Mouse (Mus musculus): ENCODE measurements at regions not wholly inside any gene's neighbourhood (a gene's known extent, or its start where the extent isn't known, plus 50 kb on each side); places are given as distances from the start of the nearest gene placed in this dataset.

GRCm38 (mm10) chr1:163650577-163651180 is 74.4 kb downstream of the Mettl11b start:
- no peak overlapping the region for H3K4me2 ChIP-seq (replicated peaks; ENCODE audit: low read depth)
- H3K27me3 ChIP-seq (ENCODE audit: control insufficient read depth, insufficient read depth, low read length) = no peaks in the 10 kb centered on the region
- H3K27ac ChIP-seq (replicated peaks) = no peak overlapping the region
- no peak overlapping the region for H3K9ac ChIP-seq (ENCODE audit: low read length)
- H3K9me3 ChIP-seq (ENCODE audit: control insufficient read depth, low read length) = no peaks in the 10 kb centered on the region
- TF ChIP-seq EP300 (optimal IDR thresholded peaks at IDR 0.05) = no peak
- TF ChIP-seq CTCF (IDR thresholded peaks at IDR 0.05; ENCODE audit: low read depth) = no peak
- ATAC-seq (ENCODE audit: low FRiP score, low TSS enrichment) (no peak), DNase-seq (ENCODE audit: low spot score) (no peak)
- 69% methylated on average over 5 of the region's 5 CpGs for WGBS
- no peaks in the 10 kb centered on the region for H3K36me3 ChIP-seq (ENCODE audit: control insufficient read depth, insufficient read depth, low read length)
- no peaks in the 10 kb centered on the region for H3K4me1 ChIP-seq (replicated peaks; ENCODE audit: control insufficient read depth, insufficient read depth)
- no peak overlapping the region for H3K4me3 ChIP-seq (ENCODE audit: low read depth, low read length)

GRCm38 (mm10) chr1:163642091-163642490 is 82.9 kb downstream of the Mettl11b start:
- no peak for TF ChIP-seq EP300 (optimal IDR thresholded peaks at IDR 0.05)
- no peak for TF ChIP-seq CTCF (IDR thresholded peaks at IDR 0.05; ENCODE audit: low read depth)
- Histone ChIP-seq H3K36me3 (ENCODE audit: control insufficient read depth, insufficient read depth, low read length) (no peaks in the 10 kb centered on the region), H3K4me1 (replicated peaks; ENCODE audit: control insufficient read depth, insufficient read depth) (no peaks in the 10 kb centered on the region), H3K4me2 (replicated peaks; ENCODE audit: low read depth) (no peak overlapping the region), H3K9me3 (ENCODE audit: control insufficient read depth, low read length) (no peaks in the 10 kb centered on the region), H3K27ac (replicated peaks) (no peak overlapping the region), H3K4me3 (ENCODE audit: low read depth, low read length) (no peak overlapping the region), H3K27me3 (ENCODE audit: control insufficient read depth, insufficient read depth, low read length) (no peaks in the 10 kb centered on the region), H3K9ac (ENCODE audit: low read length) (no peak overlapping the region)
- DNase-seq (ENCODE audit: low spot score) = no peak
- no peak for ATAC-seq (ENCODE audit: low FRiP score, low TSS enrichment)
- 78% methylated on average over 1 of the region's 1 CpGs for WGBS

DNA sequence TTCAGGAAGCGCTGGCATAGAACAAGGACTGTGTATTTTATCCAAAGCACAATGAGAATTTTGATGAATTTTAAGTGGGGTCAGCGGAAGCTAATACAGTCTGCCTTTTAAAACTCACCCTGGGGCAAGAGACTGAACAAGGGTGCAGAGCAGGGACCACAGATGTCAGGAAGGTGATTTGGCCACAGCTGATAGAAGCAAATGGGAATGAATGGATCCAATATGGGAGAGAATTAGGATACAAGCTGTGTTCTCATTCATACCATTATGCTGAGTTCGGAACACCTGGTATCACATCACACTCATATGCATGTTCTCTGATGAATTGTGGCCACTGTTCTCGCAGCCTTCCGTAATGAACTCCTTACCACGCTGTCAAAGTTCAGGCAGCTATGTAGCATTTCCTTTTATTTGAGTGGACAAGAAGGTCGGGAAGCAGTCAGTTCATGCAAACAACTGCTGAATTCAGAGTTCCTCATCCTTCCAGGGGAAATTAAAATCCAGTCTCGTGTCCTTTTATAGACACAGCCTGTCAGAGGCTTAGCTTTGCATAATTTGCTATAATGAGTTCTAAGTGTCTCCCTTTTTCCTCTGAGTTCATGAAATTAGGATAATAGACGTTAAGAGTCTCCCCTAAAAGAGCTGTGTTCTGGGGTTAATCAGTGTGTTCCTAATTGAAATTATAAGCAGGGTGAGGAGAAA is 84.4 kb downstream of the Mettl11b start:
- TF ChIP-seq EP300 (optimal IDR thresholded peaks at IDR 0.05) (no peak), CTCF (IDR thresholded peaks at IDR 0.05; ENCODE audit: low read depth) (no peak)
- no peaks in the 10 kb centered on the region for H3K4me1 ChIP-seq (replicated peaks; ENCODE audit: control insufficient read depth, insufficient read depth)
- H3K9me3 ChIP-seq (ENCODE audit: control insufficient read depth, low read length) = no peaks in the 10 kb centered on the region
- H3K4me3 ChIP-seq (ENCODE audit: low read depth, low read length) = no peak overlapping the region
- 59% methylated on average over 9 of the region's 9 CpGs for WGBS
- no peaks in the 10 kb centered on the region for H3K36me3 ChIP-seq (ENCODE audit: control insufficient read depth, insufficient read depth, low read length)
- DNase-seq (ENCODE audit: low spot score) (no peak), ATAC-seq (ENCODE audit: low FRiP score, low TSS enrichment) (no peak)
- no peak overlapping the region for H3K27ac ChIP-seq (replicated peaks)
- no peak overlapping the region for H3K9ac ChIP-seq (ENCODE audit: low read length)
- no peak overlapping the region for H3K4me2 ChIP-seq (replicated peaks; ENCODE audit: low read depth)
- no peaks in the 10 kb centered on the region for H3K27me3 ChIP-seq (ENCODE audit: control insufficient read depth, insufficient read depth, low read length)

GRCm38 (mm10) chr1:163630291-163630812 is 94.7 kb downstream of the Mettl11b start:
- Histone ChIP-seq H3K27ac (replicated peaks) (no peak overlapping the region), H3K36me3 (ENCODE audit: control insufficient read depth, insufficient read depth, low read length) (no peaks in the 10 kb centered on the region), H3K4me1 (replicated peaks; ENCODE audit: control insufficient read depth, insufficient read depth) (no peaks in the 10 kb centered on the region), H3K9me3 (ENCODE audit: control insufficient read depth, low read length) (no peaks in the 10 kb centered on the region), H3K9ac (ENCODE audit: low read length) (no peak overlapping the region), H3K4me2 (replicated peaks; ENCODE audit: low read depth) (no peak overlapping the region), H3K27me3 (ENCODE audit: control insufficient read depth, insufficient read depth, low read length) (no peaks in the 10 kb centered on the region), H3K4me3 (ENCODE audit: low read depth, low read length) (no peak overlapping the region)
- 64% methylated on average over 5 of the region's 5 CpGs for WGBS
- DNase-seq (ENCODE audit: low spot score) = no peak
- no peak for ATAC-seq (ENCODE audit: low FRiP score, low TSS enrichment)
- TF ChIP-seq CTCF (IDR thresholded peaks at IDR 0.05; ENCODE audit: low read depth) = no peak
- TF ChIP-seq EP300 (optimal IDR thresholded peaks at IDR 0.05) = no peak

GRCm38 (mm10) chr1:163624887-163625286 is 100.1 kb downstream of the Mettl11b start:
- Histone ChIP-seq H3K4me1 (replicated peaks; ENCODE audit: control insufficient read depth, insufficient read depth) (no peaks in the 10 kb centered on the region), H3K9me3 (ENCODE audit: control insufficient read depth, low read length) (no peaks in the 10 kb centered on the region), H3K36me3 (ENCODE audit: control insufficient read depth, insufficient read depth, low read length) (no peaks in the 10 kb centered on the region), H3K4me3 (ENCODE audit: low read depth, low read length) (no peak overlapping the region), H3K27me3 (ENCODE audit: control insufficient read depth, insufficient read depth, low read length) (no peaks in the 10 kb centered on the region), H3K27ac (replicated peaks) (no peak overlapping the region), H3K4me2 (replicated peaks; ENCODE audit: low read depth) (no peak overlapping the region), H3K9ac (ENCODE audit: low read length) (no peak overlapping the region)
- TF ChIP-seq CTCF (IDR thresholded peaks at IDR 0.05; ENCODE audit: low read depth) (no peak), EP300 (optimal IDR thresholded peaks at IDR 0.05) (no peak)
- DNase-seq (ENCODE audit: low spot score) = no peak
- WGBS = 77% methylated on average over 4 of the region's 4 CpGs
- ATAC-seq (ENCODE audit: low FRiP score, low TSS enrichment) = no peak

DNA sequence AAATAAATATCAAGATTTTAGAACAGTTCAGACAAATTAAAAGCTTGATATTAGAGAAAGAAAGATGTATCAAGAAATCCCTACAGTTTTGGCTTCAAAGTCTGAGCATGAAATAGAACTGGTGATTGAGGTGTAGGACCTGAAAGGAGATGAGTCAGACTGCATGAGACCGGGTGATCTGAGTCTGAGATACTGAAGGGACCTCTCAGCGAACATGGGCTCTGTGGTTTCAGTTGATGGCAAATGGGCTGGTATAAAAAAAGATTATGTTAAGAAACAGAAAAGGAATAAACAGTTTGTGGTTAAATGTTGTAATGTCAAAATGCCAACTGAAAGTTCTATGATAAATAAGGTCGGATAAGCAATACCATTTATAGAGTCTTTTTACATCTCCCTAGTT is 103.7 kb downstream of the Mettl11b start:
- WGBS = 83% methylated on average over 3 of the region's 3 CpGs
- no peak overlapping the region for H3K4me2 ChIP-seq (replicated peaks; ENCODE audit: low read depth)
- H3K36me3 ChIP-seq (ENCODE audit: control insufficient read depth, insufficient read depth, low read length) = no peaks in the 10 kb centered on the region
- H3K4me1 ChIP-seq (replicated peaks; ENCODE audit: control insufficient read depth, insufficient read depth) = no peaks in the 10 kb centered on the region
- TF ChIP-seq EP300 (optimal IDR thresholded peaks at IDR 0.05) = no peak
- no peak for TF ChIP-seq CTCF (IDR thresholded peaks at IDR 0.05; ENCODE audit: low read depth)
- DNase-seq (ENCODE audit: low spot score) (no peak), ATAC-seq (ENCODE audit: low FRiP score, low TSS enrichment) (no peak)
- H3K4me3 ChIP-seq (ENCODE audit: low read depth, low read length) = no peak overlapping the region
- no peak overlapping the region for H3K27ac ChIP-seq (replicated peaks)
- H3K9ac ChIP-seq (ENCODE audit: low read length) = no peak overlapping the region
- no peaks in the 10 kb centered on the region for H3K9me3 ChIP-seq (ENCODE audit: control insufficient read depth, low read length)
- H3K27me3 ChIP-seq (ENCODE audit: control insufficient read depth, insufficient read depth, low read length) = no peaks in the 10 kb centered on the region

Measured in stomach, postnatal 0 days (tissue).